22 mouse cellular contexts compared by ENCODE assay signal in the genomic region with DNA sequence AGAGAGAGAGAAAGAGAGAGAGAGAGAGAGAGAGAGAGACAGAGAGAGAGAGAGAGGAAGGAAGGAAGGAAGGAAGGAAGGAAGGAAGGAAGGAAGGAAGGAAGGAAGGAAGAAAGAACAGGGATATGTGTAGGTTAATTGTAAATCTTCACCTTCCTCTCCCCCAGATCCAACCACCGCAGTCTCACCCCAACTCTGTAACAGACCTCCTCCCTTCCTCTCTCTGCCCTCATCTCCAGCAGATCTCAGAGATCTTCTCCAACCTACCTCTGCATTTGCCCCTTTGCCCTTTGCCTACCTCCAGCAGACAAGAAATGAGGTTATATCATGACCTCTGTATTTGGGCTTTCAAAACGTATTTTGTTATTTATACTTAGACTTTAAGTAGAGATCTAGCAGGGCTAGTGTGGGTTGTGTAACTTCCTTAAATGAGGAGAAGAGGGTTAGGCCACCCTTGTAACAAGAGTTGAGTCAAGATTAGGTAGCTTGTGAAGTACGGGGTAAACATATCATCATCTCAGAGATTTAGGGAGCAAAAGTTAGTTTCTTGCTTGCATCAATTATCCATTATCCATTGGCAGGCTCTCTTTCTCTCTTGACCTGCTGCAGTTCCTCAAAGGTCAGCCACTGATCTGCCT. TPM values are rescaled to one million over a fixed set of nuclear protein-coding genes. Genes with fewer than 3 reads are reported as not detected.
DNase-seq lines count a peak whose midpoint lies in the region; ATAC-seq and TF ChIP-seq lines count a peak whose summit lies in the region.
"Had no signal": no experiment of that assay in that cellular context is flagged by ENCODE, and none has a peak within 500 bp of the region (broad histone marks: within the 10 kb centered on the region; RNA-seq: fewer than 3 reads in every experiment).

No protein-coding gene starts in this region.

- no peak overlapping the region for H3K9ac ChIP-seq in liver, postnatal 0 days (replicated peaks)
- no peak overlapping the region for H3K9ac ChIP-seq in liver, embryonic 11.5 days (ENCODE audit: low read depth, low read length)
- no peak overlapping the region for H3K9ac ChIP-seq in midbrain, embryonic 13.5 days (replicated peaks)
- H3K9ac ChIP-seq: embryonic facial prominence, embryonic 12.5 days; forebrain, embryonic 12.5 days; hindbrain, embryonic 13.5 days had no signal

- 49% methylated on average over 3 of the region's 3 CpGs for WGBS in liver, postnatal 0 days (ENCODE audit: insufficient replicate concordance)
- WGBS in liver, embryonic 11.5 days: 62% methylated on average over 3 of the region's 3 CpGs
- WGBS in bone marrow, adult 2 months: 29% methylated on average over 3 of the region's 3 CpGs
- 88% methylated on average over 3 of the region's 3 CpGs for WGBS in midbrain, embryonic 13.5 days

- H3K36me3 ChIP-seq in liver, postnatal 0 days (replicated peaks; ENCODE audit: insufficient read depth, low read length): no peaks in the 10 kb centered on the region
- no peaks in the 10 kb centered on the region for H3K36me3 ChIP-seq in liver, embryonic 11.5 days (ENCODE audit: control insufficient read depth, insufficient read depth, low read length)
- H3K36me3 ChIP-seq in midbrain, embryonic 13.5 days: no peaks in the 10 kb centered on the region
- H3K36me3 ChIP-seq: embryonic facial prominence, embryonic 12.5 days; forebrain, embryonic 12.5 days; G1E; hindbrain, embryonic 13.5 days had no signal

- no peaks in the 10 kb centered on the region for H3K27me3 ChIP-seq in liver, postnatal 0 days (ENCODE audit: insufficient read depth, low read length)
- no peaks in the 10 kb centered on the region for H3K27me3 ChIP-seq in liver, embryonic 11.5 days (replicated peaks; ENCODE audit: control insufficient read depth, insufficient read depth, low read length)
- no peaks in the 10 kb centered on the region for H3K27me3 ChIP-seq in midbrain, embryonic 13.5 days
- H3K27me3 ChIP-seq: embryonic facial prominence, embryonic 12.5 days; forebrain, embryonic 12.5 days; hindbrain, embryonic 13.5 days had no signal

- H3K4me2 ChIP-seq in liver, postnatal 0 days (ENCODE audit: low read depth, low read length): no peak overlapping the region
- no peak overlapping the region for H3K4me2 ChIP-seq in liver, embryonic 11.5 days
- no peak overlapping the region for H3K4me2 ChIP-seq in midbrain, embryonic 13.5 days (replicated peaks)
- H3K4me2 ChIP-seq: embryonic facial prominence, embryonic 12.5 days; forebrain, embryonic 12.5 days; hindbrain, embryonic 13.5 days had no signal

- TF ChIP-seq CTCF in liver, postnatal 0 days (IDR thresholded peaks at IDR 0.05; ENCODE audit: low read depth): no peak
- no peak for TF ChIP-seq CTCF in bone marrow, adult 2 months (IDR thresholded peaks at IDR 0.05; ENCODE audit: control insufficient read depth, insufficient read depth, low read length)

- no peak for TF ChIP-seq POLR2A in bone marrow, adult 2 months (IDR thresholded peaks at IDR 0.05; ENCODE audit: borderline replicate concordance, control insufficient read depth, low read depth, low read length)

- DNase-seq in liver, postnatal 0 days: no peak
- DNase-seq in liver, embryonic 11.5 days (ENCODE audit: low spot score): no peak
- DNase-seq in spleen, postnatal 36 days (ENCODE audit: low spot score in 2 of 2): no peak
- DNase-seq: adrenal gland, adult 8-10 months; adrenal gland, postnatal 36 days; B cell, adult 2 months; cerebellum, adult 11 months; cerebellum, adult 8-10 months; cerebellum, postnatal 14 days; gastrocnemius, postnatal 14 days; heart, postnatal 4 days had no signal

- no peaks in the 10 kb centered on the region for H3K9me3 ChIP-seq in liver, postnatal 0 days (ENCODE audit: low read length)
- no peaks in the 10 kb centered on the region for H3K9me3 ChIP-seq in liver, embryonic 11.5 days (ENCODE audit: control insufficient read depth, low read length)
- H3K9me3 ChIP-seq in midbrain, embryonic 13.5 days: no peaks in the 10 kb centered on the region
- H3K9me3 ChIP-seq: embryonic facial prominence, embryonic 12.5 days; forebrain, embryonic 12.5 days; hindbrain, embryonic 13.5 days had no signal

- H3K4me3 ChIP-seq in liver, postnatal 0 days (ENCODE audit: low read depth, low read length): no peak overlapping the region
- H3K4me3 ChIP-seq in liver, embryonic 11.5 days (ENCODE audit: low read depth, low read length): no peak overlapping the region
- H3K4me3 ChIP-seq in bone marrow, adult 2 months (replicated peaks; ENCODE audit: control insufficient read depth, low read depth, low read length): no peak overlapping the region
- H3K4me3 ChIP-seq in midbrain, embryonic 13.5 days (replicated peaks): no peak overlapping the region
- H3K4me3 ChIP-seq: embryonic facial prominence, embryonic 12.5 days; forebrain, embryonic 12.5 days; hindbrain, embryonic 13.5 days had no signal

- peak overlapping the region; percentile 44; the same call in 1 of the 2 replicates for H3K27ac ChIP-seq in liver, postnatal 0 days (ENCODE audit: low read depth)
- no peak overlapping the region for H3K27ac ChIP-seq in liver, embryonic 11.5 days (ENCODE audit: low read depth, low read length)
- H3K27ac ChIP-seq in bone marrow, adult 2 months (ENCODE audit: control insufficient read depth, insufficient read depth, low read depth, low read length, poor library complexity): peak overlapping the region; percentile 57
- no peak overlapping the region for H3K27ac ChIP-seq in midbrain, embryonic 13.5 days
- H3K27ac ChIP-seq: embryonic facial prominence, embryonic 12.5 days; forebrain, embryonic 12.5 days; hindbrain, embryonic 13.5 days; hindbrain, postnatal 0 days had no signal

- no peaks in the 10 kb centered on the region for H3K4me1 ChIP-seq in liver, postnatal 0 days (ENCODE audit: insufficient read depth)
- H3K4me1 ChIP-seq in liver, embryonic 11.5 days (replicated peaks; ENCODE audit: control insufficient read depth, insufficient read depth, low read length): no peaks in the 10 kb centered on the region
- peaks cover 1% of the 10 kb centered on the region; the same call in 1 of the 2 replicates for H3K4me1 ChIP-seq in bone marrow, adult 2 months (ENCODE audit: control insufficient read depth, insufficient read depth, low read length)
- 0 out of 2 replicates have a peak, but pooled peaks cover 5% of the 10 kb centered on the region for H3K4me1 ChIP-seq in midbrain, embryonic 13.5 days (replicated peaks)
- H3K4me1 ChIP-seq: embryonic facial prominence, embryonic 12.5 days; hindbrain, embryonic 13.5 days had no signal

- no peak for ATAC-seq in liver, postnatal 0 days
- ATAC-seq in liver, embryonic 11.5 days (replicated peaks; ENCODE audit: low FRiP score): no peak
- peak; percentile 97 for ATAC-seq in granulocyte monocyte progenitor cell, adult 5-6 weeks (replicated peaks; ENCODE audit: poor library complexity, severe bottlenecking)
- ATAC-seq in monocyte, adult 5-6 weeks (replicated peaks; ENCODE audit: insufficient number of reproducible peaks, low FRiP score, low TSS enrichment, poor library complexity, severe bottlenecking): peak; percentile 89
- ATAC-seq in midbrain, embryonic 13.5 days: no peak
- ATAC-seq: CD4-positive, CD25-positive, alpha-beta regulatory T cell, adult 4 months; forebrain, embryonic 16.5 days; hindbrain, postnatal 0 days had no signal

- TF ChIP-seq EP300 in liver, postnatal 0 days (IDR thresholded peaks at IDR 0.05; ENCODE audit: low read depth): no peak

RNA-seq across cellular contexts. Expression of a gene that starts 35.0 kb away (rescaled TPM):
- 11.3 and 12.3 TPM in 2 replicates for polyA plus RNA-seq in liver, postnatal 0 days (2015; fragmentation: Nextera tagmentation; extraction: Ambion mirVana)
- 5.4 and 6.4 TPM in 2 replicates for polyA plus RNA-seq in liver, embryonic 11.5 days (2014; fragmentation: Nextera tagmentation; extraction: Ambion mirVana)
- 38.3 and 75.0 TPM in 2 replicates for polyA plus RNA-seq in bone marrow, adult 2 months (2011; ENCODE audit: insufficient read depth, insufficient read length, low replicate concordance, missing spikeins)
- total RNA-seq in granulocyte monocyte progenitor cell, adult 5-6 weeks (2014; fragmentation: Nextera tagmentation): 114 and 122 TPM in 2 replicates
- 166 and 176 TPM in 2 replicates for total RNA-seq in granulocyte monocyte progenitor cell, adult 5-6 weeks (2017)
- 2,690 to 3,839 TPM (median 2,776 TPM) in 3 replicates for total RNA-seq in monocyte, adult 5-6 weeks (2017)
- polyA plus RNA-seq in midbrain, embryonic 13.5 days (2015; fragmentation: Nextera tagmentation; extraction: Ambion mirVana): 0.61 and 1.2 TPM in 2 replicates
- polyA plus RNA-seq: G1E had no signal

Comparison
In these comparisons a context has a peak if more than half of its experiments do, and no peak if none do; other contexts are left out.
1. H3K27ac ChIP-seq: peak in liver, postnatal 0 days (single experiment) and bone marrow, adult 2 months (single experiment); none in liver, embryonic 11.5 days (single experiment) and midbrain, embryonic 13.5 days (single experiment).
2. ATAC-seq: peak in granulocyte monocyte progenitor cell, adult 5-6 weeks (single experiment) and monocyte, adult 5-6 weeks (single experiment); none in liver, postnatal 0 days (single experiment), liver, embryonic 11.5 days (single experiment) and midbrain, embryonic 13.5 days (single experiment).